Mouse (Mus musculus): ENCODE data around the gene Snca. TPM values are rescaled to one million over a fixed set of nuclear protein-coding genes. Genes with fewer than 3 reads are reported as not detected.

Snca gene
- 143 and 144 TPM in 2 replicates for polyA plus RNA-seq (2015; fragmentation: Nextera tagmentation; extraction: Ambion mirVana)

- Histone ChIP-seq H3K9ac (peak within 1 kb of the TSS; percentile 52), H3K4me2 (peak within 1 kb of the TSS; percentile 97), H3K27ac (no peak within 1 kb of the TSS), H3K9me3 (replicated peaks) (no peaks in the 10 kb centered on the region), H3K27me3 (no peaks in the 10 kb centered on the region), H3K36me3 (no peaks in the 10 kb centered on the region), H3K4me1 (replicated peaks) (peaks cover 14% of the 10 kb centered on the region), H3K4me3 (peak within 1 kb of the TSS; percentile 60)
- 2% methylated on average over 14 of the region's 14 CpGs for WGBS
- ATAC-seq (replicated peaks; ENCODE audit: insufficient number of reproducible peaks, insufficient read depth, low FRiP score, low read depth) = no peak
Observed at GRCm38 (mm10) chr6:60829282-60829891, at the start of gene Snca. Gene Snca, minus strand, starts transcription at chr6:60829855.

- H3K27me3 ChIP-seq = no peaks in the 10 kb centered on the region
- WGBS = 80% methylated on average over 1 of the region's 1 CpGs
- H3K4me1 ChIP-seq (replicated peaks) = no peaks in the 10 kb centered on the region
- no peaks in the 10 kb centered on the region for H3K9me3 ChIP-seq (replicated peaks)
- no peak overlapping the region for H3K9ac ChIP-seq
- H3K27ac ChIP-seq = no peak overlapping the region
- no peak for ATAC-seq (replicated peaks; ENCODE audit: insufficient number of reproducible peaks, insufficient read depth, low FRiP score, low read depth)
- H3K4me2 ChIP-seq = no peak overlapping the region
- H3K36me3 ChIP-seq = no peaks in the 10 kb centered on the region
- no peak overlapping the region for H3K4me3 ChIP-seq
Observed at GRCm38 (mm10) chr6:60870126-60870525, 40.5 kb upstream of the Snca start.

GRCm38 (mm10) chr6:60856599-60856998 lies 26.9 kb upstream of the Snca start:
- H3K4me2 ChIP-seq = no peak overlapping the region
- no peaks in the 10 kb centered on the region for H3K4me1 ChIP-seq (replicated peaks)
- no peak for ATAC-seq (replicated peaks; ENCODE audit: insufficient number of reproducible peaks, insufficient read depth, low FRiP score, low read depth)
- 70% methylated on average over 2 of the region's 2 CpGs for WGBS
- no peaks in the 10 kb centered on the region for H3K9me3 ChIP-seq (replicated peaks)
- H3K4me3 ChIP-seq = no peak overlapping the region
- H3K36me3 ChIP-seq = no peaks in the 10 kb centered on the region
- H3K27ac ChIP-seq = no peak overlapping the region
- H3K27me3 ChIP-seq = no peaks in the 10 kb centered on the region
- H3K9ac ChIP-seq = no peak overlapping the region

GRCm38 (mm10) chr6:60851690-60852089 lies 22.0 kb upstream of the Snca start:
- Histone ChIP-seq H3K27me3 (no peaks in the 10 kb centered on the region), H3K4me3 (no peak overlapping the region), H3K4me2 (no peak overlapping the region), H3K27ac (no peak overlapping the region), H3K36me3 (no peaks in the 10 kb centered on the region), H3K9ac (no peak overlapping the region), H3K4me1 (replicated peaks) (no peaks in the 10 kb centered on the region), H3K9me3 (replicated peaks) (no peaks in the 10 kb centered on the region)
- WGBS = 86% methylated on average over 2 of the region's 2 CpGs
- no peak for ATAC-seq (replicated peaks; ENCODE audit: insufficient number of reproducible peaks, insufficient read depth, low FRiP score, low read depth)

- 2% methylated on average over 35 of the region's 35 CpGs for WGBS
- H3K36me3 ChIP-seq = no peaks in the 10 kb centered on the region
- peaks cover 14% of the 10 kb centered on the region for H3K4me1 ChIP-seq (replicated peaks)
- peak overlapping the region; percentile 52 for H3K9ac ChIP-seq
- H3K27me3 ChIP-seq = no peaks in the 10 kb centered on the region
- H3K4me2 ChIP-seq = peak overlapping the region; percentile 97
- no peaks in the 10 kb centered on the region for H3K9me3 ChIP-seq (replicated peaks)
- peak overlapping the region; percentile 60 for H3K4me3 ChIP-seq
- peak; percentile 86 for ATAC-seq (replicated peaks; ENCODE audit: insufficient number of reproducible peaks, insufficient read depth, low FRiP score, low read depth)
- no peak overlapping the region for H3K27ac ChIP-seq
Observed at GRCm38 (mm10) chr6:60828429-60829264, 1.0 kb downstream of the Snca start.

GRCm38 (mm10) chr6:60828047-60828428 lies 1.6 kb downstream of the Snca start:
- ATAC-seq (replicated peaks; ENCODE audit: insufficient number of reproducible peaks, insufficient read depth, low FRiP score, low read depth) = 0 out of 2 replicates have a peak, but pooled peaks have one; percentile 21
- WGBS = 40% methylated on average over 1 of the region's 1 CpGs
- no peak overlapping the region for H3K9ac ChIP-seq

GRCm38 (mm10) chr6:60827290-60827689 lies 2.4 kb downstream of the Snca start:
- Histone ChIP-seq H3K27ac (no peak overlapping the region), H3K9me3 (replicated peaks) (no peaks in the 10 kb centered on the region), H3K4me3 (no peak overlapping the region), H3K4me2 (no peak overlapping the region), H3K27me3 (no peaks in the 10 kb centered on the region), H3K9ac (no peak overlapping the region), H3K4me1 (replicated peaks) (peaks cover 14% of the 10 kb centered on the region), H3K36me3 (no peaks in the 10 kb centered on the region)
- no peak for ATAC-seq (replicated peaks; ENCODE audit: insufficient number of reproducible peaks, insufficient read depth, low FRiP score, low read depth)
- WGBS = 54% methylated on average over 1 of the region's 1 CpGs

More at GRCm38 (mm10) chr6:60828047-60828428, 1.6 kb downstream of the Snca start:
- H3K27me3 ChIP-seq = no peaks in the 10 kb centered on the region
- peak overlapping the region; percentile 60 for H3K4me3 ChIP-seq
- no peaks in the 10 kb centered on the region for H3K36me3 ChIP-seq
- H3K9me3 ChIP-seq (replicated peaks) = no peaks in the 10 kb centered on the region
- H3K4me1 ChIP-seq (replicated peaks) = peaks cover 14% of the 10 kb centered on the region
- peak overlapping the region; percentile 97 for H3K4me2 ChIP-seq
- H3K27ac ChIP-seq = no peak overlapping the region

GRCm38 (mm10) chr6:60819272-60819671 lies 10.4 kb downstream of the Snca start:
- no peak for ATAC-seq (replicated peaks; ENCODE audit: insufficient number of reproducible peaks, insufficient read depth, low FRiP score, low read depth)
- no peaks in the 10 kb centered on the region for H3K4me1 ChIP-seq (replicated peaks)
- no peak overlapping the region for H3K9ac ChIP-seq
- no peaks in the 10 kb centered on the region for H3K36me3 ChIP-seq
- H3K27ac ChIP-seq = no peak overlapping the region
- no peaks in the 10 kb centered on the region for H3K27me3 ChIP-seq
- no peak overlapping the region for H3K4me2 ChIP-seq
- no peaks in the 10 kb centered on the region for H3K9me3 ChIP-seq (replicated peaks)
- no peak overlapping the region for H3K4me3 ChIP-seq
- WGBS = 71% methylated on average over 1 of the region's 1 CpGs

GRCm38 (mm10) chr6:60813516-60813915 lies 16.1 kb downstream of the Snca start:
- 49% methylated on average over 3 of the region's 3 CpGs for WGBS
- Histone ChIP-seq H3K36me3 (no peaks in the 10 kb centered on the region), H3K9ac (no peak overlapping the region), H3K4me3 (no peak overlapping the region), H3K4me1 (replicated peaks) (no peaks in the 10 kb centered on the region), H3K27ac (no peak overlapping the region), H3K4me2 (no peak overlapping the region), H3K9me3 (replicated peaks) (no peaks in the 10 kb centered on the region), H3K27me3 (no peaks in the 10 kb centered on the region)
- ATAC-seq (replicated peaks; ENCODE audit: insufficient number of reproducible peaks, insufficient read depth, low FRiP score, low read depth) = no peak

- no peaks in the 10 kb centered on the region for H3K4me1 ChIP-seq (replicated peaks)
- H3K27ac ChIP-seq = no peak overlapping the region
- H3K9me3 ChIP-seq (replicated peaks) = no peaks in the 10 kb centered on the region
- H3K4me3 ChIP-seq = no peak overlapping the region
- H3K9ac ChIP-seq = no peak overlapping the region
- H3K27me3 ChIP-seq = no peaks in the 10 kb centered on the region
- ATAC-seq (replicated peaks; ENCODE audit: insufficient number of reproducible peaks, insufficient read depth, low FRiP score, low read depth) = no peak
- WGBS = 84% methylated on average over 1 of the region's 1 CpGs
- no peak overlapping the region for H3K4me2 ChIP-seq
- H3K36me3 ChIP-seq = no peaks in the 10 kb centered on the region
Observed at GRCm38 (mm10) chr6:60798266-60798665, 31.4 kb downstream of the Snca start.

- no peaks in the 10 kb centered on the region for H3K4me1 ChIP-seq (replicated peaks)
- H3K9ac ChIP-seq = no peak overlapping the region
- no peaks in the 10 kb centered on the region for H3K9me3 ChIP-seq (replicated peaks)
- WGBS = 87% methylated on average over 3 of the region's 3 CpGs
- H3K36me3 ChIP-seq = no peaks in the 10 kb centered on the region
- no peak overlapping the region for H3K27ac ChIP-seq
- no peak for ATAC-seq (replicated peaks; ENCODE audit: insufficient number of reproducible peaks, insufficient read depth, low FRiP score, low read depth)
- no peak overlapping the region for H3K4me2 ChIP-seq
- no peaks in the 10 kb centered on the region for H3K27me3 ChIP-seq
- H3K4me3 ChIP-seq = no peak overlapping the region
Observed at GRCm38 (mm10) chr6:60793659-60794365, 35.8 kb downstream of the Snca start.
